Mouse (Mus musculus) forebrain, embryonic 13.5 days (tissue): ENCODE results near the gene Mios. TPM values are rescaled to one million over a fixed set of nuclear protein-coding genes. Genes with fewer than 3 reads are reported as not detected.

ENCODE experiments used
- ATAC-seq: fragments of 200-750 bp; cut with Nextera tagmentation; 2 replicates; pipeline ENCODE4 v1.8.0; 2017
- H3K27ac ChIP-seq: fragments of 300-500 bp; sonication (generic); 2 replicates; pipeline ENCODE4 v1.5.1; 2015; ENCODE audit warnings: inconsistent platforms, mild to moderate bottlenecking, moderate library complexity
- H3K27me3 ChIP-seq: fragments of 300-500 bp; sonication (generic); 2 replicates; pipeline ENCODE4 v1.6.1; 2015; ENCODE audit warnings: mild to moderate bottlenecking, inconsistent platforms
- H3K36me3 ChIP-seq: fragments of 300-500 bp; sonication (generic); 2 replicates; pipeline ENCODE4 v1.6.1; 2015; ENCODE audit warnings: mild to moderate bottlenecking, inconsistent platforms; ENCODE audit not compliant: poor library complexity, severe bottlenecking
- H3K4me1 ChIP-seq: fragments of 300-500 bp; sonication (generic); 2 replicates; pipeline ENCODE4 v1.6.1; 2015; ENCODE audit warnings: inconsistent platforms
- H3K4me2 ChIP-seq: fragments of 300-500 bp; sonication (generic); 2 replicates; pipeline ENCODE4 v1.6.1; 2015; ENCODE audit warnings: inconsistent platforms, mild to moderate bottlenecking, moderate library complexity
- H3K4me3 ChIP-seq: fragments of 300-500 bp; sonication (generic); 2 replicates; pipeline ENCODE4 v1.5.1; 2015; ENCODE audit warnings: mild to moderate bottlenecking, inconsistent platforms
- H3K9ac ChIP-seq: fragments of 300-500 bp; sonication (generic); 2 replicates; pipeline ENCODE4 v1.6.1; 2015; ENCODE audit warnings: mild to moderate bottlenecking, inconsistent platforms
- H3K9me3 ChIP-seq: fragments of 300-500 bp; sonication (generic); replicated peaks from 2 replicates; pipeline ENCODE4 v1.6.1; 2016; ENCODE audit warnings: inconsistent platforms
- WGBS: fragments of 180-500 bp; shearing (Covaris S2); methylation state at CpG from one replicate; pipeline ENCODE4 v1.1.7; 2015; 5-methylcytosine and 5-hydroxymethylcytosine counted together
- polyA plus RNA-seq: library from polyadenylated mRNA; unstranded; fragments of >200 nt; fragmentation: Nextera tagmentation; extraction: Ambion mirVana; gene quantifications from 2 replicates; pipeline ENCODE4 v1.2.1, GENCODE M21; 2015

The Mios gene
- polyA plus RNA-seq: 22.7 and 23.5 TPM in 2 replicates

- WGBS: under 1% methylated on average over 77 of the region's 90 CpGs
- Histone ChIP-seq H3K4me1 (peaks cover 9% of the 10 kb centered on the region), H3K4me2 (peak within 1 kb of the TSS; percentile 57), H3K9ac (peak within 1 kb of the TSS; percentile 88), H3K4me3 (peak within 1 kb of the TSS; percentile 79), H3K27ac (peak within 1 kb of the TSS; percentile 83), H3K27me3 (no peaks in the 10 kb centered on the region), H3K36me3 (0 out of 2 replicates have a peak, but pooled peaks cover 2% of the 10 kb centered on the region), H3K9me3 (no peaks in the 10 kb centered on the region)
- peak; percentile 99 for ATAC-seq
Measured at GRCm38 (mm10) chr6:8209047-8209865, at the start of gene Mios. Gene Mios, plus strand, starts transcription at chr6:8209222.

GRCm38 (mm10) chr6:8160001-8160400 lies 49.0 kb upstream of the Mios start:
- Histone ChIP-seq H3K4me1 (no peaks in the 10 kb centered on the region), H3K36me3 (no peaks in the 10 kb centered on the region), H3K27ac (no peak overlapping the region), H3K27me3 (no peaks in the 10 kb centered on the region), H3K4me3 (no peak overlapping the region), H3K4me2 (no peak overlapping the region), H3K9me3 (no peaks in the 10 kb centered on the region), H3K9ac (no peak overlapping the region)
- WGBS: 58% methylated on average over 2 of the region's 2 CpGs
- no peak for ATAC-seq

- Histone ChIP-seq H3K27me3 (no peaks in the 10 kb centered on the region), H3K36me3 (no peaks in the 10 kb centered on the region), H3K9me3 (no peaks in the 10 kb centered on the region), H3K27ac (no peak overlapping the region), H3K9ac (no peak overlapping the region), H3K4me3 (no peak overlapping the region), H3K4me1 (no peaks in the 10 kb centered on the region), H3K4me2 (no peak overlapping the region)
- ATAC-seq: no peak
- 76% methylated on average over 1 of the region's 1 CpGs for WGBS
Measured at GRCm38 (mm10) chr6:8164741-8165140, 44.3 kb upstream of the Mios start.

- no peaks in the 10 kb centered on the region for H3K4me1 ChIP-seq
- H3K4me3 ChIP-seq: no peak overlapping the region
- no peak overlapping the region for H3K4me2 ChIP-seq
- H3K27ac ChIP-seq: no peak overlapping the region
- no peaks in the 10 kb centered on the region for H3K36me3 ChIP-seq
- 100% methylated on average over 1 of the region's 1 CpGs for WGBS
- no peaks in the 10 kb centered on the region for H3K9me3 ChIP-seq
- no peaks in the 10 kb centered on the region for H3K27me3 ChIP-seq
- H3K9ac ChIP-seq: no peak overlapping the region
- no peak for ATAC-seq
Measured at GRCm38 (mm10) chr6:8172101-8172500, 36.9 kb upstream of the Mios start.

GRCm38 (mm10) chr6:8174062-8174461 lies 35.0 kb upstream of the Mios start:
- no peaks in the 10 kb centered on the region for H3K9me3 ChIP-seq
- no peak overlapping the region for H3K27ac ChIP-seq
- no peak overlapping the region for H3K4me3 ChIP-seq
- peaks cover 14% of the 10 kb centered on the region for H3K4me1 ChIP-seq
- WGBS: 68% methylated on average over 2 of the region's 2 CpGs
- H3K36me3 ChIP-seq: no peaks in the 10 kb centered on the region
- H3K4me2 ChIP-seq: no peak overlapping the region
- ATAC-seq: no peak
- no peaks in the 10 kb centered on the region for H3K27me3 ChIP-seq
- H3K9ac ChIP-seq: no peak overlapping the region

- 95% methylated on average over 7 of the region's 7 CpGs for WGBS
- H3K4me3 ChIP-seq: no peak overlapping the region
- H3K27ac ChIP-seq: no peak overlapping the region
- ATAC-seq: no peak
- no peaks in the 10 kb centered on the region for H3K9me3 ChIP-seq
- H3K4me2 ChIP-seq: no peak overlapping the region
- H3K9ac ChIP-seq: no peak overlapping the region
- peaks cover 15% of the 10 kb centered on the region for H3K4me1 ChIP-seq
- no peaks in the 10 kb centered on the region for H3K27me3 ChIP-seq
- H3K36me3 ChIP-seq: no peaks in the 10 kb centered on the region
Measured at GRCm38 (mm10) chr6:8175346-8175745, 33.7 kb upstream of the Mios start.

- no peak overlapping the region for H3K9ac ChIP-seq
- H3K27me3 ChIP-seq: no peaks in the 10 kb centered on the region
- no peak overlapping the region for H3K4me3 ChIP-seq
- no peaks in the 10 kb centered on the region for H3K36me3 ChIP-seq
- peaks cover 15% of the 10 kb centered on the region for H3K4me1 ChIP-seq
- no peak overlapping the region for H3K27ac ChIP-seq
- H3K9me3 ChIP-seq: no peaks in the 10 kb centered on the region
- WGBS: 93% methylated on average over 2 of the region's 2 CpGs
- no peak for ATAC-seq
- no peak overlapping the region for H3K4me2 ChIP-seq
Measured at GRCm38 (mm10) chr6:8176116-8176515, 32.9 kb upstream of the Mios start.

GRCm38 (mm10) chr6:8178397-8178941 lies 30.6 kb upstream of the Mios start:
- Histone ChIP-seq H3K36me3 (no peaks in the 10 kb centered on the region), H3K27ac (peak overlapping the region; percentile 48), H3K27me3 (no peaks in the 10 kb centered on the region), H3K4me2 (peak overlapping the region; percentile 43), H3K4me3 (peak overlapping the region; percentile 20; the same call in 1 of the 2 replicates), H3K4me1 (peaks cover 15% of the 10 kb centered on the region), H3K9ac (peak overlapping the region; percentile 38; the same call in 1 of the 2 replicates), H3K9me3 (no peaks in the 10 kb centered on the region)
- 4% methylated on average over 10 of the region's 10 CpGs for WGBS
- ATAC-seq: peak; percentile 74

- WGBS: 89% methylated on average over 3 of the region's 3 CpGs
Measured at GRCm38 (mm10) chr6:8188599-8189233, 20.3 kb upstream of the Mios start.

GRCm38 (mm10) chr6:8189917-8190316 lies 19.1 kb upstream of the Mios start:
- Histone ChIP-seq H3K9me3 (no peaks in the 10 kb centered on the region), H3K36me3 (no peaks in the 10 kb centered on the region), H3K27me3 (no peaks in the 10 kb centered on the region), H3K4me2 (no peak overlapping the region), H3K4me3 (no peak overlapping the region), H3K9ac (no peak overlapping the region), H3K27ac (no peak overlapping the region), H3K4me1 (no peaks in the 10 kb centered on the region)
- 72% methylated on average over 3 of the region's 3 CpGs for WGBS
- ATAC-seq: peak; percentile 53; the same call in 1 of the 2 replicates

More at GRCm38 (mm10) chr6:8188599-8189233, 20.3 kb upstream of the Mios start:
- no peaks in the 10 kb centered on the region for H3K9me3 ChIP-seq
- no peaks in the 10 kb centered on the region for H3K36me3 ChIP-seq
- H3K9ac ChIP-seq: no peak overlapping the region
- H3K27ac ChIP-seq: no peak overlapping the region
- H3K4me1 ChIP-seq: no peaks in the 10 kb centered on the region
- H3K27me3 ChIP-seq: no peaks in the 10 kb centered on the region
- no peak overlapping the region for H3K4me2 ChIP-seq
- peak; percentile 65 for ATAC-seq
- H3K4me3 ChIP-seq: no peak overlapping the region

GRCm38 (mm10) chr6:8192517-8192916 lies 16.5 kb upstream of the Mios start, which contains the start of gene Col28a1:
Gene Col28a1, minus strand, starts transcription at chr6:8192617.
- no peaks in the 10 kb centered on the region for H3K27me3 ChIP-seq

GRCm38 (mm10) chr6:8209866-8210186 lies 804 bp downstream of the Mios start:
- Histone ChIP-seq H3K27me3 (no peaks in the 10 kb centered on the region), H3K9me3 (no peaks in the 10 kb centered on the region), H3K36me3 (peaks cover 4% of the 10 kb centered on the region; the same call in 1 of the 2 replicates), H3K27ac (no peak overlapping the region; the same call in 1 of the 2 replicates), H3K4me2 (peak overlapping the region; percentile 57), H3K4me1 (peaks cover 9% of the 10 kb centered on the region), H3K4me3 (peak overlapping the region; percentile 79), H3K9ac (peak overlapping the region; percentile 88)
- 12% methylated on average over 10 of the region's 10 CpGs for WGBS
- peak; percentile 9; the same call in 1 of the 2 replicates for ATAC-seq

More at GRCm38 (mm10) chr6:8192517-8192916, 16.5 kb upstream of the Mios start, which contains the start of gene Col28a1:
- no peak within 1 kb of the TSS for H3K4me2 ChIP-seq
- H3K4me3 ChIP-seq: no peak within 1 kb of the TSS
- H3K4me1 ChIP-seq: no peaks in the 10 kb centered on the region
- H3K27ac ChIP-seq: no peak within 1 kb of the TSS
- H3K9me3 ChIP-seq: peaks cover 8% of the 10 kb centered on the region; the same call in 1 of the 2 replicates
- H3K36me3 ChIP-seq: no peaks in the 10 kb centered on the region
- ATAC-seq: no peak
- no peak within 1 kb of the TSS for H3K9ac ChIP-seq
